Mouse (Mus musculus): ENCODE results near the gene Rarb. TPM values are rescaled to one million over a fixed set of nuclear protein-coding genes. Genes with fewer than 3 reads are reported as not detected.

The Rarb gene
- 0.04 TPM in 1 of 2 replicates, not detected in the other for total RNA-seq (2012; rRNA removed)
- 0.09 TPM in 1 of 2 replicates, not detected in the other for total RNA-seq (2014; rRNA removed)
- not detected in 2 replicates for polyA plus RNA-seq (2012; ENCODE audit: insufficient read length, low read depth)

GRCm38 (mm10) chr14:16818602-16819250, at the start of gene Rarb:
Rarb (minus strand) TSS chr14:16819156.
- H3K79me2 ChIP-seq (replicated peaks; ENCODE audit: control insufficient read depth, extremely low read depth, insufficient read depth, poor library complexity, severe bottlenecking) = no peaks in the 10 kb centered on the region
- TF ChIP-seq PAX5 (IDR thresholded peaks at IDR 0.05; ENCODE audit: low read length) = no peak
- TF ChIP-seq KAT2A (IDR thresholded peaks at IDR 0.05; ENCODE audit: insufficient replicate concordance, low read length) = no peak
- no peak for TF ChIP-seq ZKSCAN1 (IDR thresholded peaks at IDR 0.05; ENCODE audit: borderline replicate concordance, low read depth, low read length)
- peaks cover 0 to 4% of the 10 kb centered on the region in 2 experiments; a peak in 1 of 4 replicates for H3K4me1 ChIP-seq (ENCODE audit: control insufficient read depth in 1 of 2, insufficient read depth in 2 of 2)

GRCm38 (mm10) chr14:16842036-16842435, 23.1 kb upstream of the Rarb start:
- Histone ChIP-seq H3K36me3 (replicated peaks in 1 of 2; ENCODE audit: control insufficient read depth in 1 of 2, insufficient read depth in 1 of 2, low read length in 1 of 2) (no peaks in the 10 kb centered on the region), H3K4me1 (ENCODE audit: control insufficient read depth in 1 of 2, insufficient read depth in 2 of 2) (no peaks in the 10 kb centered on the region), H3K9ac (ENCODE audit: insufficient read depth, low read depth) (no peak overlapping the region), H3K4me3 (replicated peaks in 1 of 3; ENCODE audit: low read depth in 2 of 3, low read length in 2 of 3, poor library complexity in 1 of 3) (no peak overlapping the region), H3K4me2 (ENCODE audit: insufficient read depth, low read depth, poor library complexity, severe bottlenecking) (no peak overlapping the region), H3K9me3 (replicated peaks; ENCODE audit: low read length) (no peaks in the 10 kb centered on the region), H3K79me2 (replicated peaks; ENCODE audit: control insufficient read depth, extremely low read depth, insufficient read depth, poor library complexity, severe bottlenecking) (no peaks in the 10 kb centered on the region), H3K27me3 (replicated peaks) (no peaks in the 10 kb centered on the region), H3K27ac (ENCODE audit: insufficient read depth, low read depth) (no peak overlapping the region)
- no peak for DNase-seq (ENCODE audit: extremely low read depth)
- in situ Hi-C loops (cut with MboI; ENCODE audit: low pct_ligation_motif_present, low pct_unique_long_range_greater_than_20kb, low sequenced_read_pairs) = no loop called here
- dilution Hi-C loops (cut with MboI; ENCODE audit: extremely low pct_ligation_motif_present, extremely low pct_unique_long_range_greater_than_20kb, low sequenced_read_pairs) = no loop called here
- TF ChIP-seq JUND (conservative IDR thresholded peaks at IDR 0.05; ENCODE audit: low read depth, low read length) (no peak), EP300 (IDR thresholded peaks at IDR 0.05; ENCODE audit: low read length) (no peak), ZMIZ1 (IDR thresholded peaks at IDR 0.05; ENCODE audit: low read depth, low read length) (no peak), RCOR1 (conservative IDR thresholded peaks at IDR 0.05; ENCODE audit: low read depth, low read length) (no peak), TBP (conservative IDR thresholded peaks at IDR 0.05; ENCODE audit: low read depth, low read length) (no peak), MAFK (IDR thresholded peaks at IDR 0.05; ENCODE audit: insufficient replicate concordance, low read length) (no peak), CHD1 (IDR thresholded peaks at IDR 0.05; ENCODE audit: low read depth, low read length) (no peak), MYC (IDR thresholded peaks at IDR 0.05; ENCODE audit: low read depth, low read length) (no peak), POLR2A (IDR thresholded peaks at IDR 0.05; ENCODE audit: low read depth, low read length) (no peak)

More at GRCm38 (mm10) chr14:16818602-16819250, at the start of gene Rarb:
- H3K4me2 ChIP-seq (ENCODE audit: insufficient read depth, low read depth, poor library complexity, severe bottlenecking) = no peak within 1 kb of the TSS
- no peaks in the 10 kb centered on the region for H3K36me3 ChIP-seq (replicated peaks in 1 of 2; ENCODE audit: control insufficient read depth in 1 of 2, insufficient read depth in 1 of 2, low read length in 1 of 2)
- dilution Hi-C loops (cut with MboI; ENCODE audit: extremely low pct_ligation_motif_present, extremely low pct_unique_long_range_greater_than_20kb, low sequenced_read_pairs) (no loop called here), in situ Hi-C loops (cut with MboI; ENCODE audit: low pct_ligation_motif_present, low pct_unique_long_range_greater_than_20kb, low sequenced_read_pairs) (no loop called here)
- no peak within 1 kb of the TSS for H3K4me3 ChIP-seq (replicated peaks in 1 of 3; ENCODE audit: low read depth in 2 of 3, low read length in 2 of 3, poor library complexity in 1 of 3)
- H3K9ac ChIP-seq (ENCODE audit: insufficient read depth, low read depth) = no peak within 1 kb of the TSS
- no peak for DNase-seq (ENCODE audit: extremely low read depth)
- H3K9me3 ChIP-seq (replicated peaks; ENCODE audit: low read length) = no peaks in the 10 kb centered on the region
- H3K27ac ChIP-seq (ENCODE audit: insufficient read depth, low read depth) = no peak within 1 kb of the TSS
- no peaks in the 10 kb centered on the region for H3K27me3 ChIP-seq (replicated peaks)

DNA sequence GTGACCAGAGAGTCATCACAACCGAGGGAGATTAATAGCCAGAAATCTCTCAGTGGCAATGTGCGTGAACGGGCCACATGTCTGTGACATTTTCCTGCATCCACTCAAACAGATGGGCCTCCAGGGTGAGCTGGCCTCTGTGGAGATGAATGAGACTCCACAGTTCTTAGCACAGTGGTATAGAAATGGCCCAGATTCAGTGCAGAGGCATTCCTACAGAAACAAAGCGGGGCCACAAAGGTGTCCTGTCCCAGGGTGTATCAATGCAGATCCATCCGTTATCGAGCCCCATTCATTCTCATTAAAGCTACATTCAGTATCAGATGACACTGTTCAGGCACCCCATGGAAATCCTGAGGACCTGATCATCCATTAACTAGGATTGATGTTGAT, 22.6 kb upstream of the Rarb start:
- Histone ChIP-seq H3K27ac (ENCODE audit: insufficient read depth, low read depth) (no peak overlapping the region), H3K79me2 (replicated peaks; ENCODE audit: control insufficient read depth, extremely low read depth, insufficient read depth, poor library complexity, severe bottlenecking) (no peaks in the 10 kb centered on the region), H3K27me3 (replicated peaks) (no peaks in the 10 kb centered on the region), H3K9ac (ENCODE audit: insufficient read depth, low read depth) (no peak overlapping the region), H3K36me3 (replicated peaks in 1 of 2; ENCODE audit: control insufficient read depth in 1 of 2, insufficient read depth in 1 of 2, low read length in 1 of 2) (no peaks in the 10 kb centered on the region), H3K9me3 (replicated peaks; ENCODE audit: low read length) (no peaks in the 10 kb centered on the region), H3K4me2 (ENCODE audit: insufficient read depth, low read depth, poor library complexity, severe bottlenecking) (no peak overlapping the region), H3K4me1 (ENCODE audit: control insufficient read depth in 1 of 2, insufficient read depth in 2 of 2) (no peaks in the 10 kb centered on the region), H3K4me3 (replicated peaks in 1 of 3; ENCODE audit: low read depth in 2 of 3, low read length in 2 of 3, poor library complexity in 1 of 3) (no peak overlapping the region)
- in situ Hi-C loops (cut with MboI; ENCODE audit: low pct_ligation_motif_present, low pct_unique_long_range_greater_than_20kb, low sequenced_read_pairs) = no loop called here
- TF ChIP-seq SIN3A (IDR thresholded peaks at IDR 0.05; ENCODE audit: low read length) (no peak), POLR2AphosphoS2 (IDR thresholded peaks at IDR 0.05; ENCODE audit: low read depth, low read length) (no peak), JUN (IDR thresholded peaks at IDR 0.05; ENCODE audit: insufficient read depth, low read depth, low read length) (no peak), NRF1 (IDR thresholded peaks at IDR 0.05; ENCODE audit: low read depth, low read length) (no peak), USF2 (conservative IDR thresholded peaks at IDR 0.05; ENCODE audit: low read depth, low read length) (no peak), E2F4 (IDR thresholded peaks at IDR 0.05; ENCODE audit: insufficient replicate concordance, low read depth, low read length) (no peak)
- DNase-seq (ENCODE audit: extremely low read depth) = no peak
- dilution Hi-C loops (cut with MboI; ENCODE audit: extremely low pct_ligation_motif_present, extremely low pct_unique_long_range_greater_than_20kb, low sequenced_read_pairs) = no loop called here

All from CH12.LX (cell line).